Mouse (Mus musculus) midbrain, embryonic 11.5 days (tissue): ENCODE measurements at regions not wholly inside any gene's neighbourhood (a gene's known extent, or its start where the extent isn't known, plus 50 kb on each side); places are given as distances from the start of the nearest gene placed in this dataset.
A peak's percentile ranks its signal among the peaks of the same experiment; 100 is the strongest.

Source experiments
- ATAC-seq: fragments of 200-750 bp; cut with Nextera tagmentation; 2 replicates; pipeline ENCODE4 v1.8.0; 2017; ENCODE audit warnings: moderate TSS enrichment, moderate library complexity; ENCODE audit not compliant: low FRiP score
- DNase-seq: peaks from one replicate; pipeline ENCODE4 v3.0.0; 2015; ENCODE audit warnings: low spot score; ENCODE audit errors: missing footprints
- H3K27ac ChIP-seq: fragments of 300-500 bp; sonication (generic); 2 replicates; pipeline ENCODE4 v1.5.1; 2014; ENCODE audit warnings: low read depth, low read length
- H3K27me3 ChIP-seq: fragments of 300-500 bp; sonication (generic); 2 replicates; pipeline ENCODE4 v1.6.1; 2014; ENCODE audit warnings: mild to moderate bottlenecking, low read length, moderate library complexity, mixed read lengths; ENCODE audit not compliant: control insufficient read depth, insufficient read depth
- H3K36me3 ChIP-seq: fragments of 300-500 bp; sonication (generic); 2 replicates; pipeline ENCODE4 v1.6.1; 2014; ENCODE audit warnings: mild to moderate bottlenecking, low read length, moderate library complexity, mixed read lengths; ENCODE audit not compliant: control insufficient read depth, insufficient read depth
- H3K4me1 ChIP-seq: fragments of 300-500 bp; sonication (generic); 2 replicates; pipeline ENCODE4 v1.6.1; 2014; ENCODE audit warnings: low read length; ENCODE audit not compliant: control insufficient read depth, insufficient read depth
- H3K4me2 ChIP-seq: fragments of 300-500 bp; sonication (generic); 2 replicates; pipeline ENCODE4 v1.6.1; 2014; ENCODE audit warnings: mild to moderate bottlenecking, moderate library complexity
- H3K4me3 ChIP-seq: fragments of 300-500 bp; sonication (generic); 2 replicates; pipeline ENCODE4 v1.5.1; 2014; ENCODE audit warnings: low read depth, low read length
- H3K9ac ChIP-seq: fragments of 300-500 bp; sonication (generic); 2 replicates; pipeline ENCODE4 v1.6.1; 2014; ENCODE audit warnings: low read length
- H3K9me3 ChIP-seq: fragments of 300-500 bp; sonication (generic); 2 replicates; pipeline ENCODE4 v1.6.1; 2016; ENCODE audit warnings: low read length; ENCODE audit not compliant: control insufficient read depth
- WGBS: fragments of 180-500 bp; shearing (Covaris S2); extraction: QIAGEN DNeasy Blood & Tissue Kit; methylation state at CpG from one replicate; pipeline ENCODE4 v1.1.7; 2014; 5-methylcytosine and 5-hydroxymethylcytosine counted together

DNA sequence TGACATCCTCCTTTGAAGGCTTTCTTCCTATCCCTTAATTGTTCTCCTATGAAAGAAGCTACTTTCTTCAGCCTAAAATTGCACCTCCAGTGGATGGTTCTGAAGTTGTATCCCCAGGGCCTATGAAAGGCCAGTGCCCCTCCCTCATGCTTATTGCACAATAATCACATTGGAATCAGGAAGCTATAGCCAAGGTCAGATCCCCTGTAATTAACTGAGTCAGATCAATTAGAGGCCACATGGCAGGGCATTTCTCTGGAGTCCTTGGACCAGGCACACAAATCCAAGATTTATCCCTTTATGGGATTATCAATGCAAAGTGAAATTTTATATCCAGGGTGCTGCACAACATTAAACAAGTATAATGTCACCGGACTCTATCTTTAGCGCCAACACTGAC is 98.8 kb upstream of the Plppr4 start:
- H3K27me3 ChIP-seq: no peaks in the 10 kb centered on the region
- ATAC-seq (no peak), DNase-seq (no peak)
- no peak overlapping the region for H3K9ac ChIP-seq
- H3K4me2 ChIP-seq: no peak overlapping the region
- no peak overlapping the region for H3K27ac ChIP-seq
- no peak overlapping the region for H3K4me3 ChIP-seq
- H3K9me3 ChIP-seq: no peaks in the 10 kb centered on the region
- WGBS: 91% methylated on average over 2 of the region's 2 CpGs
- no peaks in the 10 kb centered on the region for H3K36me3 ChIP-seq
- H3K4me1 ChIP-seq: no peaks in the 10 kb centered on the region

DNA sequence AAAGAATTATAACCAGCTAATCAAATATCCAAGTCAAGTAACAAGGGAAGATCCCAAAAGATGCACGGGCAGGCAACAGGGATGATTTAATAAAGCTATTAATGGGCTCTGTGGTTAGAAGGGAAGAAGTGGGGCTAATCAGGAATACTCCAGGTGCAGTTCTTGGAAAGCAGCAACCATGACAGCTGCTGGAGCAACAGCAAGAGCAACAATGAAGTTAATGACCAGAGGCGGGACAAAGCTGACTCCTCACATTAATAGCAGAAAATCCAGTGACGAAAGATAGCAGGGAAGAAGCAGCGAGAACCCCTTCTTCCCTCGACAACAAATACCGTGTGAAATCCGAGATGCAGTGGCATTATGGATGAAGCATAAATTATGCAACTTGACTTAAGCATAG is 89.9 kb upstream of the Plppr4 start:
- Histone ChIP-seq H3K9ac (no peak overlapping the region), H3K4me3 (no peak overlapping the region), H3K36me3 (no peaks in the 10 kb centered on the region), H3K4me2 (no peak overlapping the region), H3K27me3 (no peaks in the 10 kb centered on the region), H3K4me1 (no peaks in the 10 kb centered on the region), H3K9me3 (no peaks in the 10 kb centered on the region), H3K27ac (no peak overlapping the region)
- DNase-seq (no peak), ATAC-seq (no peak)
- WGBS: 87% methylated on average over 7 of the region's 7 CpGs

DNA sequence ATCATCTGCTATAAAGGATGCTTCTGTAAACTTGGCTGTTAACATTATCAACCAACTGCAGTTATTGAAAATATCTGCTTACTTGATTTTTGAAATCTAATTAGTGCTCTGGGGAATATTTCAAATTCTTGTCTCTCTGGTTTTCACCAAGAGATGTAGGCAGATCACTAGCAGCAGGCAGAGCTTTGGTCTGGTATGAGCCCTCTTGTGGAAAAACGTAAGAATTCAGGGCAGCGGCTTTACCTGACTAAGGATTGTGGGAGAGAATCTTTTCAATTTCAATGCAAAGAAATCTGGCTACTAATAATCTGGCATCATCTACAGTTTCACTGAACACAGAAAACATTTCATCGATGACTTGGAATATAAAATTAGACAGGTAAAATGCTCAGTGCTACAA is 81.2 kb upstream of the Plppr4 start:
- Histone ChIP-seq H3K27me3 (no peaks in the 10 kb centered on the region), H3K9me3 (no peaks in the 10 kb centered on the region), H3K4me3 (no peak overlapping the region), H3K27ac (no peak overlapping the region), H3K9ac (no peak overlapping the region), H3K4me1 (no peaks in the 10 kb centered on the region), H3K36me3 (no peaks in the 10 kb centered on the region), H3K4me2 (no peak overlapping the region)
- DNase-seq: no peak
- WGBS: 69% methylated on average over 3 of the region's 3 CpGs
- ATAC-seq: no peak

DNA sequence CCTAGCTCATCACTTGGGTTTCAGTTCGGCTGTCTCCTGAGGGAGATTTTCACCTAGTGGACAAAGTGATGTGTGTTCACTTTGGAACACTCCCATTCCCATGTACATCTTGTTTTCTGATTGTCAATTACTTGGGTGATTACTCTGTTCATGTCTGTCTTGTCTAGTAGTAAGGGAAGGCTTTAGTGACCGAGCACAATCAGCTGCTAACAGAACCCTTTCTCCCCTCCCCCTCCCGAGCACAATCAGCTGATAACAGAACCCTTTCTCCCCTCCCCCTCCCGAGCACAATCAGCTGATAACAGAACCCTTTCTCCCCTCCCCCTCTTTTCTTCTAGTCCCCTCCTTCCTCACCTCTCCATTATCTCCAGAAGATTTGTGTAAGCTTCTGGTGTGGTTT is 79.6 kb upstream of the Plppr4 start:
- Histone ChIP-seq H3K27ac (no peak overlapping the region), H3K9ac (no peak overlapping the region), H3K4me2 (no peak overlapping the region), H3K9me3 (no peaks in the 10 kb centered on the region), H3K36me3 (no peaks in the 10 kb centered on the region), H3K4me1 (no peaks in the 10 kb centered on the region), H3K4me3 (no peak overlapping the region), H3K27me3 (no peaks in the 10 kb centered on the region)
- 0 out of 2 replicates have a peak, but pooled peaks have one; percentile 13 for ATAC-seq
- 57% methylated on average over 4 of the region's 4 CpGs for WGBS
- no peak for DNase-seq

GRCm38 (mm10) chr3:117438473-117439114 is 77.9 kb upstream of the Plppr4 start:
- H3K4me1 ChIP-seq: no peaks in the 10 kb centered on the region
- H3K27me3 ChIP-seq: no peaks in the 10 kb centered on the region
- WGBS: 14% methylated on average over 11 of the region's 11 CpGs
- H3K4me2 ChIP-seq: no peak overlapping the region
- H3K36me3 ChIP-seq: no peaks in the 10 kb centered on the region
- no peaks in the 10 kb centered on the region for H3K9me3 ChIP-seq
- no peak overlapping the region for H3K27ac ChIP-seq
- ATAC-seq (peak; percentile 89), DNase-seq (peak; percentile 99)
- no peak overlapping the region for H3K4me3 ChIP-seq
- no peak overlapping the region for H3K9ac ChIP-seq

- Histone ChIP-seq H3K4me2 (no peak overlapping the region), H3K36me3 (no peaks in the 10 kb centered on the region), H3K9ac (no peak overlapping the region), H3K4me1 (no peaks in the 10 kb centered on the region), H3K27me3 (no peaks in the 10 kb centered on the region), H3K9me3 (no peaks in the 10 kb centered on the region), H3K4me3 (no peak overlapping the region), H3K27ac (no peak overlapping the region)
- ATAC-seq: no peak
- DNase-seq: no peak
- WGBS: 80% methylated on average over 1 of the region's 1 CpGs
These were observed 63.9 kb upstream of the Plppr4 start for GRCm38 (mm10) chr3:117424526-117424925.

DNA sequence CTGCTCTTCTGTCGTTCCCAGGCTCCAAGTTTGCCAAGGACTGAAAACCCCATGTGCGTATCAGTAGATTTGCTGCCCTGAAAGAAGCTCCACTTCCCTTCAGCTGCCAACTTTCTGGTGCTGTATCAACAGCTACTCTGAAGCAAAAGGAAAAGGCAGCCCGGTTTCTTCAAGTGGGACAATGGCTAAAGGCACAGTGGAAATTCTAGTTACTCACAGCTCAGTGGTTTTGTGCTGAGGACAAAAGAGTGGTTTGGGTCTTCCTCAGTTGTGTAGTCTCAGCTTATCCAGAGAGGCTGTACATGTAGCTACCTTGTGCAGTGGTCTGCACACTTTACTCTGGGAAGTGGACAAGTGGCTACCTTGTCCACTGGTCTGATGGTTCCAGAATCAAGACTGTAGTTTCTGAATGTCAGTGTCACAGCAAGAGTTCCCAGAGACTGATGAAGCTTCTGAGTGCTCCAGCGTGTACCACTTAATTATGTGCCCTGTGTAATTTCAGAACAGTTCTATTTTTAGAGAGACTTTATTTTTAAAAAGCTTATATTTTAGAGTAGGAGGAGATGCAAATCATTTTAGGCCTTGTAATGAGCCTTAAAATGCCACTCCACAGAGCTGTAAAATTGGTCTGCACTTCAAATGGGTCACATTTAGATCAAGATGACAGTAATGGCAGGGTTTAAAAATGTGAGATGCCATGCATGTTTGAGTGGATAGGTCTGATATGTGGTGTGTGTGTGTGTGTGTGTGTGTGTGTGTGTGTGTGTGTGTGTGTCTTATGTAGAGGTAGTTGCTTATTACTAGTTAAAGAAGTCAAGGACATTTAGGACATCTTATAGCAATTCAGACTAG is 52.4 kb upstream of the Plppr4 start:
- ATAC-seq (no peak), DNase-seq (no peak)
- WGBS: 77% methylated on average over 4 of the region's 4 CpGs
- Histone ChIP-seq H3K9me3 (no peaks in the 10 kb centered on the region), H3K4me1 (no peaks in the 10 kb centered on the region), H3K36me3 (no peaks in the 10 kb centered on the region), H3K4me3 (no peak overlapping the region), H3K27ac (no peak overlapping the region), H3K9ac (no peak overlapping the region), H3K27me3 (no peaks in the 10 kb centered on the region), H3K4me2 (no peak overlapping the region)
